Mouse (Mus musculus) olfactory bulb, adult 2 months (tissue): Measurements from ENCODE around the gene Olfr1458. TPM values are rescaled to one million over a fixed set of nuclear protein-coding genes. Genes with fewer than 3 reads are reported as not detected.

ENCODE experiments used
- H3K27ac ChIP-seq: fragments of 200-500 bp; 2 replicates; pipeline ENCODE4 v1.5.1; 2012; ENCODE audit warnings: low read depth, low read length; ENCODE audit not compliant: insufficient read depth
- H3K4me1 ChIP-seq: fragments of 200-500 bp; 2 replicates; pipeline ENCODE4 v1.6.1; 2012; ENCODE audit warnings: low read length; ENCODE audit not compliant: control insufficient read depth, insufficient read depth
- H3K4me3 ChIP-seq: fragments of 200-500 bp; 2 replicates; pipeline ENCODE4 v1.5.1; 2012; ENCODE audit warnings: mild to moderate bottlenecking, low read depth, low read length, moderate library complexity; ENCODE audit not compliant: insufficient read depth
- CTCF ChIP-seq: fragments of 200-500 bp; IDR thresholded peaks from 2 replicates; pipeline ENCODE4 v1.5.1; 2012; ENCODE audit warnings: low read depth, mild to moderate bottlenecking, low read length, moderate library complexity; ENCODE audit not compliant: insufficient read depth
- POLR2A ChIP-seq: fragments of 200-500 bp; IDR thresholded peaks from 2 replicates; pipeline ENCODE4 v1.6.1; 2012; ENCODE audit warnings: mild to moderate bottlenecking, low read depth, low read length, moderate library complexity; ENCODE audit not compliant: insufficient read depth
- WGBS: fragments of 180-500 bp; shearing (Covaris S2); methylation state at CpG from one replicate; pipeline ENCODE4 v1.1.7; 2018; 5-methylcytosine and 5-hydroxymethylcytosine counted together
- polyA plus RNA-seq: library from polyadenylated mRNA; stranded (reverse); fragments of >200 nt; gene quantifications from 2 replicates; pipeline ENCODE4 v1.2.4, GENCODE M21; 2012; ENCODE audit warnings: low replicate concordance; ENCODE audit not compliant: missing spikeins, insufficient read depth, insufficient read length

Gene Olfr1458
- polyA plus RNA-seq = not detected in 2 replicates

- no peak within 1 kb of the TSS for H3K4me3 ChIP-seq
- no peaks in the 10 kb centered on the region for H3K4me1 ChIP-seq
- 87% methylated on average over 3 of the region's 3 CpGs for WGBS
- no peak for TF ChIP-seq POLR2A
- TF ChIP-seq CTCF = no peak
- H3K27ac ChIP-seq = no peak within 1 kb of the TSS
Observed at GRCm38 (mm10) chr19:13106675-13107074, at the start of gene Olfr1458. Olfr1458 (minus strand) TSS chr19:13106775.

- WGBS = 77% methylated on average over 1 of the region's 1 CpGs
- H3K4me1 ChIP-seq = no peaks in the 10 kb centered on the region
- TF ChIP-seq POLR2A (no peak), CTCF (no peak)
Observed at GRCm38 (mm10) chr19:13149449-13149848, 42.9 kb upstream of the Olfr1458 start, which contains the start of gene Olfr1459. Olfr1459 (minus strand) TSS chr19:13149549.

DNA sequence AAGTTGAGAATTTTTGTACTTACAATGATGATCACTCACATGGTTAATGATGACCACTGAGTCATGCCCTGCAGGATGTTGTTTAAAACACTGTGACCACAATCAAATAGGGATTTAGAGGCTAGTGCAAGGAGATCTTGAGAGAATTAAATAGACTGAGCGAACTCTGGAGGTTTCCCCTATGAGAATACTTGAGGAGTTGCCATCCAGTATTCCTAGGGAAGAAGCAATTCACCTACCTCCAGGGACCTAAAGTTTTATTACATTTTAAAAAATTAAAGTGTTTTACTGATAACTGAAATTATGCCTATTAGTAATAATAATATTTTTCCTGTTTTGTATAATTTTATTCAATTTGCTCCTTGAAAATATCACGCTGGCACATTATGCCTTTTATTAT, 8.8 kb downstream of the Olfr1458 start, which contains the start of gene Olfr1457:
TSS of gene Olfr1457 (minus strand) at position 101 of the 400 bp plus-strand sequence.
- no peak within 1 kb of the TSS for H3K27ac ChIP-seq
- TF ChIP-seq POLR2A = no peak
- no peak for TF ChIP-seq CTCF
- 74% methylated on average over 2 of the region's 2 CpGs for WGBS
- no peak within 1 kb of the TSS for H3K4me3 ChIP-seq
- H3K4me1 ChIP-seq = no peaks in the 10 kb centered on the region

More at GRCm38 (mm10) chr19:13149449-13149848, 42.9 kb upstream of the Olfr1458 start, which contains the start of gene Olfr1459:
- H3K27ac ChIP-seq = no peak within 1 kb of the TSS
- no peak within 1 kb of the TSS for H3K4me3 ChIP-seq

GRCm38 (mm10) chr19:13093908-13094307, 12.7 kb downstream of the Olfr1458 start:
- 96% methylated on average over 1 of the region's 1 CpGs for WGBS
- no peak overlapping the region for H3K4me3 ChIP-seq
- TF ChIP-seq CTCF = no peak
- TF ChIP-seq POLR2A = no peak
- no peaks in the 10 kb centered on the region for H3K4me1 ChIP-seq
- no peak overlapping the region for H3K27ac ChIP-seq

DNA sequence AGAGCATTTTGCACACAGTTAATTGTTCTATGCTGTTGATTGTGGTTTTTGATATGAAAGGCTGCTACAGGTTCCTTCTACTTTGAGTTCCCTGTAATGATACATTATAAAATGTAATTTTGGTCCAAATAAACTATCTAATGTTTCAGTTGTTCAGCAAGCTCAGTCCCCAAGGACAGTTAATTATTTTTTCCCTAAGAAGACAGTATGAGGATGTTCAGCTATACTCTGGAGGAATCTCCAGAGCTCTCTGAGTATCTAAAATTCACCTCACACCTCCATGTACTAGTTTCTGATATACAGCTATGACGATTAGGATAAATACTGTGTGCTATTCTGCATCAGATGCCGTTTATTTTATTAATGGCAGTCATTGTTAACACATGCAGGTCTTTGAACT, 46.3 kb downstream of the Olfr1458 start, which contains the start of gene Olfr1454:
TSS of gene Olfr1454 (plus strand) at position 301 of the 400 bp plus-strand sequence.
- WGBS = 59% methylated on average over 2 of the region's 2 CpGs
- Histone ChIP-seq H3K4me1 (no peaks in the 10 kb centered on the region), H3K4me3 (no peak within 1 kb of the TSS), H3K27ac (no peak within 1 kb of the TSS)
- TF ChIP-seq POLR2A = no peak
- no peak for TF ChIP-seq CTCF

Other genes starting within 250 kb of the Olfr1458 start
- gene Olfr1444, start 249.5 kb downstream of the Olfr1458 start, polyA plus RNA-seq = not detected in 2 replicates
- not detected in 2 replicates for gene Olfr1445, start 222.9 kb downstream of the Olfr1458 start, polyA plus RNA-seq
- not detected in 2 replicates for gene Olfr1446, start 213.3 kb downstream of the Olfr1458 start, polyA plus RNA-seq
- not detected in 2 replicates for gene Olfr1447, start 203.0 kb downstream of the Olfr1458 start, polyA plus RNA-seq
- not detected in 2 replicates for gene Olfr1448, start 182.4 kb downstream of the Olfr1458 start, polyA plus RNA-seq
- not detected in 2 replicates for gene Olfr1449, start 175.9 kb downstream of the Olfr1458 start, polyA plus RNA-seq
- not detected in 2 replicates for gene Olfr1450, start 156.5 kb downstream of the Olfr1458 start, polyA plus RNA-seq
- not detected in 2 replicates for gene Olfr1451, start 111.8 kb downstream of the Olfr1458 start, polyA plus RNA-seq
- gene Olfr1453, start 78.4 kb downstream of the Olfr1458 start, polyA plus RNA-seq = not detected in 2 replicates
- not detected in 2 replicates for gene Olfr1454, start 46.2 kb downstream of the Olfr1458 start, polyA plus RNA-seq
- not detected in 2 replicates for gene Olfr1457, start 8.9 kb downstream of the Olfr1458 start, polyA plus RNA-seq
- not detected in 2 replicates for gene Olfr1459, start 42.8 kb upstream of the Olfr1458 start, polyA plus RNA-seq
- not detected in 2 replicates for gene Olfr1461, start 56.2 kb upstream of the Olfr1458 start, polyA plus RNA-seq
- not detected in 2 replicates for gene Olfr1462, start 79.0 kb upstream of the Olfr1458 start, polyA plus RNA-seq
- gene Olfr1463, start 124.6 kb upstream of the Olfr1458 start, polyA plus RNA-seq = not detected in 2 replicates
- not detected in 2 replicates for gene Olfr1465, start 208.8 kb upstream of the Olfr1458 start, polyA plus RNA-seq
- gene Olfr1466, start 232.1 kb upstream of the Olfr1458 start, polyA plus RNA-seq = not detected in 2 replicates